In genomic region chr4:119234348-119234747, GRCm38 (mm10) we compare ENCODE assay signal across 11 mouse cellular contexts. TPM values are rescaled to one million over a fixed set of nuclear protein-coding genes. Genes with fewer than 3 reads are reported as not detected.
DNase-seq lines count a peak whose midpoint lies in the region; ATAC-seq and TF ChIP-seq lines count a peak whose summit lies in the region.
"Had no signal": no experiment of that assay in that cellular context is flagged by ENCODE, and none has a peak within 500 bp of the region (broad histone marks: within the 10 kb centered on the region; RNA-seq: fewer than 3 reads in every experiment).

No protein-coding gene starts in this region.

- peak overlapping the region; percentile 95 for H3K4me2 ChIP-seq in forebrain, embryonic 14.5 days (ENCODE audit: low read length)
- peak overlapping the region; percentile 83 for H3K4me2 ChIP-seq in limb, embryonic 12.5 days
- H3K4me2 ChIP-seq in neural tube, embryonic 14.5 days (ENCODE audit: low read depth, low read length), result peak overlapping the region; percentile 79

- peaks cover 8% of the 10 kb centered on the region; the same call in 1 of the 2 replicates for H3K36me3 ChIP-seq in forebrain, embryonic 14.5 days (ENCODE audit: control insufficient read depth, insufficient read depth, low read length)
- peaks cover 31% of the 10 kb centered on the region for H3K36me3 ChIP-seq in limb, embryonic 12.5 days
- H3K36me3 ChIP-seq in neural tube, embryonic 14.5 days (ENCODE audit: control insufficient read depth, insufficient read depth, low read length), result peaks cover 5% of the 10 kb centered on the region; the same call in 1 of the 2 replicates

- TF ChIP-seq CTCF in left cerebral cortex, adult 2 months (IDR thresholded peaks at IDR 0.05), result no peak

- 90% methylated on average over 3 of the region's 3 CpGs for WGBS in forebrain, embryonic 14.5 days
- 88% methylated on average over 3 of the region's 3 CpGs for WGBS in limb, embryonic 12.5 days
- WGBS in neural tube, embryonic 14.5 days, result 86% methylated on average over 3 of the region's 3 CpGs

- H3K4me3 ChIP-seq in left cerebral cortex, adult 2 months, result peak overlapping the region; percentile 76
- no peak overlapping the region for H3K4me3 ChIP-seq in forebrain, embryonic 14.5 days (ENCODE audit: low read depth, low read length)
- peak overlapping the region; percentile 94 for H3K4me3 ChIP-seq in limb, embryonic 12.5 days (replicated peaks)
- peak overlapping the region; percentile 81 for H3K4me3 ChIP-seq in neural tube, embryonic 14.5 days (ENCODE audit: low read depth, low read length)

- no peak for DNase-seq in left cerebral cortex, adult 2 months (ENCODE audit: extremely low spot score in 1 of 2, low spot score in 2 of 2)
- no peak for DNase-seq in left cerebral cortex, adult 18-20 months (ENCODE audit: low spot score in 2 of 2)
- no peak for DNase-seq in forebrain, embryonic 14.5 days (ENCODE audit: low spot score)
- DNase-seq in yolk sac, embryonic 10.5 days (ENCODE audit: low spot score), result no peak
- no peak for DNase-seq in embryo, embryonic 10.5 days (ENCODE audit: low spot score)
- DNase-seq: cerebellum, adult 9-10 months; lung, postnatal 14 days; spleen, adult 18-20 months had no signal

- H3K27ac ChIP-seq in left cerebral cortex, adult 2 months, result no peak overlapping the region
- H3K27ac ChIP-seq in forebrain, embryonic 14.5 days (ENCODE audit: low read depth, low read length), result no peak overlapping the region
- no peak overlapping the region for H3K27ac ChIP-seq in limb, embryonic 12.5 days
- H3K27ac ChIP-seq in neural tube, embryonic 14.5 days (ENCODE audit: low read depth, low read length), result no peak overlapping the region

- ATAC-seq in forebrain, embryonic 14.5 days, result no peak
- no peak for ATAC-seq in limb, embryonic 12.5 days (ENCODE audit: insufficient number of reproducible peaks, insufficient read depth, low FRiP score, low TSS enrichment, low read depth)
- no peak for ATAC-seq in neural tube, embryonic 14.5 days (ENCODE audit: low read depth)

- no peak overlapping the region for H3K9ac ChIP-seq in forebrain, embryonic 14.5 days (ENCODE audit: low read length)
- no peak overlapping the region for H3K9ac ChIP-seq in limb, embryonic 12.5 days (replicated peaks)
- H3K9ac ChIP-seq in neural tube, embryonic 14.5 days (replicated peaks; ENCODE audit: low read depth, low read length), result no peak overlapping the region

- H3K9me3 ChIP-seq in forebrain, embryonic 14.5 days (replicated peaks; ENCODE audit: control insufficient read depth, low read length), result no peaks in the 10 kb centered on the region
- no peaks in the 10 kb centered on the region for H3K9me3 ChIP-seq in limb, embryonic 12.5 days
- no peaks in the 10 kb centered on the region for H3K9me3 ChIP-seq in neural tube, embryonic 14.5 days (ENCODE audit: control insufficient read depth, low read length)

- peaks cover 15% of the 10 kb centered on the region for H3K4me1 ChIP-seq in forebrain, embryonic 14.5 days (ENCODE audit: control insufficient read depth, insufficient read depth, low read length)
- peaks cover 19% of the 10 kb centered on the region for H3K4me1 ChIP-seq in limb, embryonic 12.5 days (replicated peaks)
- peaks cover 7% of the 10 kb centered on the region; the same call in 1 of the 2 replicates for H3K4me1 ChIP-seq in neural tube, embryonic 14.5 days (ENCODE audit: control insufficient read depth, insufficient read depth, low read length)

- H3K27me3 ChIP-seq in forebrain, embryonic 14.5 days (replicated peaks; ENCODE audit: control insufficient read depth, insufficient read depth, low read length), result no peaks in the 10 kb centered on the region
- no peaks in the 10 kb centered on the region for H3K27me3 ChIP-seq in limb, embryonic 12.5 days
- no peaks in the 10 kb centered on the region for H3K27me3 ChIP-seq in neural tube, embryonic 14.5 days (ENCODE audit: control insufficient read depth, insufficient read depth, low read length)

- intact Hi-C loops in left cerebral cortex, adult 2 months (cut with DNase I), result no loop called here

RNA-seq across cellular contexts. Expression of gene P3h1, which starts 1.6 kb away (rescaled TPM):
- total RNA-seq in left cerebral cortex, adult 2 months (2021), result 1 to 10 TPM; 8.0 to 8.9 TPM
- 1 to 10 TPM; 7.6 to 7.8 TPM for total RNA-seq in left cerebral cortex, adult 18-20 months (2021)
- polyA plus RNA-seq in forebrain, embryonic 14.5 days (2014; fragmentation: Nextera tagmentation; extraction: Ambion mirVana), result 8.0 and 9.5 TPM in 2 replicates
- 29.6 and 30.0 TPM in 2 replicates for polyA plus RNA-seq in limb, embryonic 12.5 days (2016; fragmentation: Nextera tagmentation; extraction: Ambion mirVana)
- 9.1 and 15.3 TPM in 2 replicates for polyA plus RNA-seq in neural tube, embryonic 14.5 days (2014; fragmentation: Nextera tagmentation; extraction: Ambion mirVana)

RNA-seq across cellular contexts. Expression of gene AU022252, which starts 1.8 kb away (rescaled TPM):
- total RNA-seq in left cerebral cortex, adult 2 months (2021), result 10 to 100 TPM; 28.5 to 30.4 TPM
- total RNA-seq in left cerebral cortex, adult 18-20 months (2021), result 10 to 100 TPM; 25.2 to 29.5 TPM
- polyA plus RNA-seq in forebrain, embryonic 14.5 days (2014; fragmentation: Nextera tagmentation; extraction: Ambion mirVana), result 25.5 and 28.8 TPM in 2 replicates
- 41.6 and 45.3 TPM in 2 replicates for polyA plus RNA-seq in limb, embryonic 12.5 days (2016; fragmentation: Nextera tagmentation; extraction: Ambion mirVana)
- polyA plus RNA-seq in neural tube, embryonic 14.5 days (2014; fragmentation: Nextera tagmentation; extraction: Ambion mirVana), result 19.2 and 30.1 TPM in 2 replicates

RNA-seq across cellular contexts. Expression of gene Tmem269, which starts 16.3 kb away (rescaled TPM):
- under 1 TPM; 0.44 to 0.57 TPM for total RNA-seq in left cerebral cortex, adult 2 months (2021)
- under 1 TPM; 0.30 to 0.49 TPM for total RNA-seq in left cerebral cortex, adult 18-20 months (2021)
- polyA plus RNA-seq in forebrain, embryonic 14.5 days (2014; fragmentation: Nextera tagmentation; extraction: Ambion mirVana), result 0.22 and 0.48 TPM in 2 replicates
- polyA plus RNA-seq in limb, embryonic 12.5 days (2016; fragmentation: Nextera tagmentation; extraction: Ambion mirVana), result not detected in 2 replicates
- polyA plus RNA-seq in neural tube, embryonic 14.5 days (2014; fragmentation: Nextera tagmentation; extraction: Ambion mirVana), result 0.78 TPM in 1 of 2 replicates, not detected in the other

RNA-seq across cellular contexts. Expression of gene Cldn19, which starts 20.9 kb away (rescaled TPM):
- under 1 TPM; 0.18 to 0.30 TPM for total RNA-seq in left cerebral cortex, adult 2 months (2021)
- total RNA-seq in left cerebral cortex, adult 18-20 months (2021), result under 1 TPM in 1 of 2 experiments, not detected in 1; 0.44 TPM
- polyA plus RNA-seq in forebrain, embryonic 14.5 days (2014; fragmentation: Nextera tagmentation; extraction: Ambion mirVana), result 0.13 and 0.35 TPM in 2 replicates
- 0.08 and 0.14 TPM in 2 replicates for polyA plus RNA-seq in limb, embryonic 12.5 days (2016; fragmentation: Nextera tagmentation; extraction: Ambion mirVana)
- 0.75 and 0.79 TPM in 2 replicates for polyA plus RNA-seq in neural tube, embryonic 14.5 days (2014; fragmentation: Nextera tagmentation; extraction: Ambion mirVana)
- total RNA-seq: hematopoietic stem cell, adult 5-6 weeks had no signal

RNA-seq across cellular contexts. Expression of gene Svbp, which starts 39.2 kb away (rescaled TPM):
- total RNA-seq in left cerebral cortex, adult 2 months (2021), result 10 to 100 TPM; 15.1 to 17.2 TPM
- 10 to 100 TPM; 16.2 to 18.8 TPM for total RNA-seq in left cerebral cortex, adult 18-20 months (2021)
- polyA plus RNA-seq in forebrain, embryonic 14.5 days (2014; fragmentation: Nextera tagmentation; extraction: Ambion mirVana), result 290 and 301 TPM in 2 replicates
- 179 and 182 TPM in 2 replicates for polyA plus RNA-seq in limb, embryonic 12.5 days (2016; fragmentation: Nextera tagmentation; extraction: Ambion mirVana)
- polyA plus RNA-seq in neural tube, embryonic 14.5 days (2014; fragmentation: Nextera tagmentation; extraction: Ambion mirVana), result 230 and 254 TPM in 2 replicates
